Mouse (Mus musculus) lung, postnatal 0 days (tissue): ENCODE results near the gene Chrm3.

Experiments
- CTCF ChIP-seq: IDR thresholded peaks from 2 replicates; pipeline ENCODE4 v1.5.1; 2016; ENCODE audit warnings: antibody characterized with exemption, mild to moderate bottlenecking
- EP300 ChIP-seq: IDR thresholded peaks from 2 replicates; pipeline ENCODE4 v1.6.1; 2016; ENCODE audit warnings: antibody characterized with exemption, mild to moderate bottlenecking, control low read depth

DNA sequence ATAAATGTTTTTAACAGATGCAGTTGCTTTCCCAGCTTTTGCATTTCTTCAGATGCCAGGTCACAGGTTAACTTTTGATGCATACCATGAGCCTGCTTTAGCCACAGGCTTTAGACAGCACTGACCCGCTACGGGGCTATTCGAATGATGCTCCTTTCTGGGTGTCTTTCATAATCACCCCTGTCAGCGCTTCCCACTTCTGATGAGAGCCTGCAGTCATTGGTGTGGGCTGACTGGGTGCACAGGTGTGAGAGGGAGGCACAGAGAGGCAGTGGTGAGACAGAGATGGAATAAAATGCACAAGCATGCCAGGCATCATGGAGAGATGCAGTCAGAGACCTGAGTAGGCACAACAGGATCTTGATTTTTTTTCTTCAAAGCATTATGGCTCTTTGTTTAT lies 221.8 kb downstream of the Chrm3 start:
- TF ChIP-seq CTCF (no peak), EP300 (no peak)
